ENCODE assay signal across 27 mouse cellular contexts in genomic region chr2:59348585-59348984, GRCm38 (mm10).
A peak's percentile ranks its signal among the peaks of the same experiment; 100 is the strongest.
DNase-seq lines count a peak whose midpoint lies in the region; ATAC-seq lines count a peak whose summit lies in the region.
"Had no signal": no experiment of that assay in that cellular context is flagged by ENCODE, and none has a peak within 500 bp of the region (broad histone marks: within the 10 kb centered on the region; RNA-seq: fewer than 3 reads in every experiment).

No protein-coding gene starts in this region.

- 89% methylated on average over 8 of the region's 8 CpGs for WGBS in heart, embryonic 10.5 days
- 70% methylated on average over 8 of the region's 8 CpGs for WGBS in embryonic facial prominence, embryonic 15.5 days

- ATAC-seq in embryonic facial prominence, embryonic 15.5 days (ENCODE audit: insufficient number of reproducible peaks, low FRiP score, low TSS enrichment, low read depth), result no peak
- ATAC-seq: activated CD4-positive, CD25-positive, alpha-beta regulatory T cell, adult 4 months; CD4-positive, CD25-positive, alpha-beta regulatory T cell, adult 4 months; forebrain, embryonic 14.5 days; forebrain, postnatal 0 days; hindbrain, embryonic 16.5 days; intestine, embryonic 15.5 days had no signal

- no peak overlapping the region for H3K4me3 ChIP-seq in heart, embryonic 10.5 days
- no peak overlapping the region for H3K4me3 ChIP-seq in embryonic facial prominence, embryonic 15.5 days (replicated peaks)
- H3K4me3 ChIP-seq: embryonic facial prominence, embryonic 13.5 days; heart, embryonic 12.5 days; heart, embryonic 15.5 days; hindbrain, embryonic 10.5 days; hindbrain, embryonic 13.5 days; intestine, embryonic 15.5 days had no signal

- no peak overlapping the region for H3K9ac ChIP-seq in embryonic facial prominence, embryonic 15.5 days
- H3K9ac ChIP-seq: embryonic facial prominence, embryonic 13.5 days; forebrain, postnatal 0 days; heart, embryonic 12.5 days; heart, embryonic 15.5 days; hindbrain, embryonic 13.5 days; intestine, embryonic 15.5 days had no signal

- no peak overlapping the region for H3K4me2 ChIP-seq in embryonic facial prominence, embryonic 15.5 days (replicated peaks)
- H3K4me2 ChIP-seq: embryonic facial prominence, embryonic 13.5 days; heart, embryonic 12.5 days; heart, embryonic 15.5 days; hindbrain, embryonic 13.5 days; intestine, embryonic 15.5 days had no signal

- H3K4me1 ChIP-seq in heart, embryonic 10.5 days, result peaks cover 6% of the 10 kb centered on the region
- peaks cover 9% of the 10 kb centered on the region; the same call in 1 of the 2 replicates for H3K4me1 ChIP-seq in embryonic facial prominence, embryonic 15.5 days

- no peaks in the 10 kb centered on the region for H3K27me3 ChIP-seq in heart, embryonic 10.5 days (ENCODE audit: insufficient read depth, poor library complexity, severe bottlenecking)
- H3K27me3 ChIP-seq in embryonic facial prominence, embryonic 15.5 days, result no peaks in the 10 kb centered on the region
- H3K27me3 ChIP-seq: embryonic facial prominence, embryonic 13.5 days; heart, embryonic 12.5 days; heart, embryonic 15.5 days; hindbrain, embryonic 13.5 days; intestine, embryonic 15.5 days had no signal

- DNase-seq in heart, embryonic 10.5 days (ENCODE audit: low spot score), result peak; percentile 58
- DNase-seq in heart, adult 11 months, result no peak
- peak; percentile 49 for DNase-seq in brain, adult 2 months (ENCODE audit: low read depth, low spot score)
- no peak for DNase-seq in layer of hippocampus, adult 8-10 months (ENCODE audit: low spot score in 2 of 2)
- DNase-seq in right cerebral cortex, postnatal 4 days, result no peak
- DNase-seq: adrenal gland, adult 8-10 months; adrenal gland, postnatal 25 days; cerebellum, adult 11 months; cerebellum, adult 2 months; cerebellum, adult 9-11 months; cerebellum, postnatal 25 days; forebrain, postnatal 0 days; gastrocnemius, postnatal 10 days; gastrocnemius, postnatal 36 days; heart, postnatal 10 days; heart, postnatal 36 days had no signal

- peaks cover 67% of the 10 kb centered on the region for H3K36me3 ChIP-seq in heart, embryonic 10.5 days
- H3K36me3 ChIP-seq in embryonic facial prominence, embryonic 15.5 days, result peaks cover 35% of the 10 kb centered on the region

- no peak overlapping the region for H3K27ac ChIP-seq in heart, embryonic 10.5 days
- H3K27ac ChIP-seq in embryonic facial prominence, embryonic 15.5 days (replicated peaks), result peak overlapping the region; percentile 22; the same call in 1 of the 2 replicates
- H3K27ac ChIP-seq: embryonic facial prominence, embryonic 13.5 days; heart, embryonic 15.5 days; hindbrain, embryonic 10.5 days; hindbrain, embryonic 13.5 days; intestine, embryonic 15.5 days had no signal

- no peaks in the 10 kb centered on the region for H3K9me3 ChIP-seq in heart, embryonic 10.5 days
- H3K9me3 ChIP-seq in embryonic facial prominence, embryonic 15.5 days (replicated peaks), result no peaks in the 10 kb centered on the region
- H3K9me3 ChIP-seq: embryonic facial prominence, embryonic 13.5 days; heart, embryonic 12.5 days; heart, embryonic 15.5 days; hindbrain, embryonic 10.5 days; hindbrain, embryonic 13.5 days; intestine, embryonic 15.5 days had no signal

Comparison
In these comparisons a context has a peak if more than half of its experiments do, and no peak if none do; other contexts are left out.
1. DNase-seq: peak in heart, embryonic 10.5 days (single experiment) and brain, adult 2 months (single experiment); none in heart, adult 11 months (single experiment), layer of hippocampus, adult 8-10 months (0 of 2) and right cerebral cortex, postnatal 4 days (single experiment).